Mouse (Mus musculus) embryonic stem cell, embryonic (primary cell): ENCODE measurements around the gene 1810010D01Rik.

Experiments
- CTCF ChIA-PET, 4 experiments: fragments of 300-600 bp in 2 of 4; fragments of 350-600 bp in 2 of 4; sonication (Branson Sonifier 250); formaldehyde crosslinking; loops; one replicate each; lab custom pipeline; 2022; ENCODE audit warnings: inconsistent platforms in 2 of 4; lab: Charles Lee
- POLR2A ChIA-PET, 4 experiments: fragments of 300-600 bp in 2 of 4; fragments of 350-600 bp in 2 of 4; sonication (Branson Sonifier 250); formaldehyde crosslinking; loops; one replicate each; lab custom pipeline; 2022; ENCODE audit warnings: antibody characterized with exemption in 4 of 4, inconsistent platforms in 1 of 4; lab: Charles Lee

The 1810010D01Rik gene

DNA sequence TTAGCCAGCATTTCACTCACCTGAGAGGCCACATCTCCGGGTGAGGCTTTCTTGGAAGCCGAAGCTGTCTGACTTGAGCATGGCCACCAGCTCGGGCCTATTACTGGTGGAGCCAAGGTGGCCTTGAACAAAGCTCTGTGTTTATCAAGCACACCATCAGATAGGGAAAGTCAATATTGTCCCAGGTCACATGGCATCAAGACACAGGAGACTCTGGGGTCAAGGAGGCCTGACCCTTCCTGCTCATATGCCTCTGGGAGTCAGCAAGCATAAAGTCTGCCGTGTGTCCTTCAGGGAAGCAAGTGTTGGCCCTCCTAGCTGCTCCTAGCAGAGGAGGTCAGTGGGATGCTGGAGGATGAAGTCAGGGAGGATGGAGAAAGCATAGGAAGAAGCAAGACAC is at the start of gene 1810010D01Rik:
Gene 1810010D01Rik (minus strand): TSS at position 114 of the 400 bp plus-strand sequence.
- ChIA-PET POLR2A (interaction anchor here in 1 of 4 experiments (0.5 kb wide), 1 partner anchor 69 kb away, joined by 3 read pairs; no protein-coding TSS in a partner anchor), CTCF (interaction anchor here in 2 of 4 experiments (0.5 to 0.6 kb wide), 3 partner anchors 9 to 351 kb away, joined by 3 to 12 read pairs (median 3); no protein-coding TSS in a partner anchor)

DNA sequence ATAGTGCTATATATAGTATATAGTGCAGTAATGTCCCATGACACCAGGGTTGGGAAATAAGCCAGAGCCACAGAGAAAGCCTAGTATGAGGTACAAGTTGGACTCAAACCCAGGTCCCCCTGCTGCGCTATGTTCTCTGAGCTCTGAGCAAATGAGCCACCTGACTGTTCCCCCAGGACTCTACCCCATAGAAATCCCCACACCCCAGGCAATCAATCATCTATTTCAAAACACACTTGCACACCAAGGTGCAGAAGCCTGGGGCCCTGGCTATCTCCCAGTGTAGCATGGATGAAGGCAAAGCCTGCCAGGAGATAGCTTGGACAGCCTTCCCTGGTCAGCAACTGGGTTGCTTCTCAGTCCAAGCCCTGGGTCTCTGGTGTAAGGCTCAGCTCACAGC is 48.2 kb upstream of the 1810010D01Rik start:
- ChIA-PET POLR2A (interaction anchor here in 2 of 4 experiments (0.5 to 2.3 kb wide), 3 partner anchors 62 to 315 kb away, joined by 3 to 6 read pairs (median 3); no protein-coding TSS in a partner anchor), CTCF (interaction anchor here in 1 of 4 experiments (1.2 kb wide), 1 partner anchor 28 kb away, joined by 4 read pairs; the partner anchor contains the start of gene Tpcn2)

DNA sequence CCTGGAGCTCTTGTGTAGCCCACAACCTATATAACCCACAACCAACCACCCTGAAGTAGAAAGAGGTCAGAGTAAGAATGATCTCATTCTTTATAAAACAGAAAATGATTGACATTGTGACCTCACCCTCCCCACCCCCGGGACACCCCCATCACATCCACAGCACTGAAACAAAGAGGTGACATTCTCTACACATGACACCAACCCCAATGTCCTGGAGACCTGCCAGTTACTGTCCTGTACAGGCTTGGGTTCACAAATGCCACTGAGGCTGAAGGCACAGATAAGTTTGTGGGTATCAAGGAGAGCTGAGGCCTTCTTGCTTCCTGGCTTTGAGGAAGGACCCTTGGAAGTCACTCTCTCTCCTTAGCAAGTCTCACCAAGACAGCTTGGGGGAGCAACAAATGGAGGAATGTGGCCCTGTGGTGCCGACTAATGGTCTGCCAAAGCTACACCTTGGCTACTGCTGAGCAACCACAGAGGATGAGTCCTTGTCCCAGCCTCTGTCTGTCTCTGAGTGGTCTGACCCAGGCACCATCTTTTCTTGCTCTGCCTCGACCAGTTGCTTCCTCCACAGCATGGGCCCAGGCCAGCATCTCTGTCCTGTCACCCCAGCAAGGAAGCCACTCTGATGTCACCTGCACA is 46.2 kb upstream of the 1810010D01Rik start:
- ChIA-PET CTCF (interaction anchor here in 3 of 4 experiments (0.7 to 3.5 kb wide), 11 partner anchors 13 to 346 kb away, joined by 3 to 29 read pairs (median 5); partner anchors contain the start of gene Tpcn2 (in 1 of the 3)), POLR2A (interaction anchor here in 3 of 4 experiments (0.9 to 2.8 kb wide), 8 partner anchors 10 to 30 kb away, joined by 3 to 16 read pairs (median 5); partner anchors contain the start of gene Tpcn2 (in 3 of the 3))

DNA sequence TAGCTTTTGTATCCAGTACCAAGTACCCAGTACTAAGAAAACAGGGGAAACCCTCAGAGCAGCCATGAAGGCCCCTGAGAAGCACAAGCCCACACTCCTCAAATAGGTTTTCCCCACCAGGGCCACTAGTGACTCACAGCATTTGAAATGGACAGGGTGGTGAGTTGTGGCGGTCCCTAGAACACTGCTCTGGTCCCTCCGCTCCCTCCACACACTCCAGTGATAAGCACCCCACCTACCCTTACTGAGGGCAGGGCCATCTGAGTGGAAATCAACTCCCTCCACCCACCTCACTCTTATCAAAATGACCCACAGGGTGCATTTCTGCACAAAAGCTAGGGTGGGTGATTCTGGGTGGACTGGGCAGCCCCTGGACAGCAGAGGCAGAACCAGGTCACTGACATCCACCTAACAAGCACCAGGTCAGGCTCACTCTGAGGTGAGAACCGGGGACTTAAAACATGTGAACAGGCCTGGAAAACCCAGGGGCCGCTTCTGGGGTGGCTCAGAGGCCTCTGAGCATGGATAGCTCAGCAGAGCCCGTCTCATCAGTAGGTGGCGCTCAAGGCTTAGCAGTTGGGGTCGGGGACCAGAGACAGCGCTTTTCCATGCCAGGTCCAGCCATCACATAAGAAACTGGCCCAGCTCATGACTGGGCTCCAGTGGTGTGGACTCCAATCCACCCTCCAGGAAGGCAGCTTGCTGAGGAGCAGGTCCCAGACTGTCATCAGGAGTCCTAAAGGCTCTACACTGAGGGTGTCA is 45.0 kb upstream of the 1810010D01Rik start:
- POLR2A ChIA-PET = interaction anchor here in 3 of 4 experiments (0.9 to 2.8 kb wide), 10 partner anchors 8 to 50 kb away, joined by 3 to 16 read pairs (median 4); partner anchors contain the start of gene Tpcn2 (in 3 of the 3)
- CTCF ChIA-PET = interaction anchor here (0.5 to 3.5 kb wide), 44 partner anchors 10 to 346 kb away, joined by 3 to 29 read pairs (median 4); partner anchors contain the start of genes Tpcn2 (in 4 of the 4), Mrgprf (in 2 of the 4) and LTO1 (in 1 of the 4)

DNA sequence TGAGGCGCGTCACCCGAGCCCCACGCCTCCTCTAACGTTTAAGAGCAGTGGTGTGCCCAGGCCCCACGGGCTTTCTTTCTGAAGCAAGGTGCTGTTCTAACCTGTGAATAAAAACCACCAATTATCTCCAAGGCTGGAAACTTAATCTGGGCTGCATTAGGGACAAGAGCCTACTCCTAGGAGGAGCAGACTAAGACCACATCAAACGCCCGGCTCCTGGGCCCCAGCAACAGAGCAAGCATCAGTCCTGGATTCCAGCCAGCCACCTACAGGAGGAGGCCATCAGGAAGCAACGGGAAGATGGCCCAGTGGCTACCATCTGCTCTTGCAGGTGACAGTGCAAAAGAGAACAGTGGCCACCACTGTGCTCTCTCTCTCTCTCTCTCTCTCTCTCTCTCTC is 42.3 kb upstream of the 1810010D01Rik start:
- CTCF ChIA-PET = interaction anchor here in 1 of 4 experiments (0.6 kb wide), 1 partner anchor 318 kb away, joined by 3 read pairs; no protein-coding TSS in a partner anchor
- POLR2A ChIA-PET = interaction anchor here in 1 of 4 experiments (1.0 kb wide), 1 partner anchor 310 kb away, joined by 3 read pairs; the partner anchor contains the start of gene Ccnd1

DNA sequence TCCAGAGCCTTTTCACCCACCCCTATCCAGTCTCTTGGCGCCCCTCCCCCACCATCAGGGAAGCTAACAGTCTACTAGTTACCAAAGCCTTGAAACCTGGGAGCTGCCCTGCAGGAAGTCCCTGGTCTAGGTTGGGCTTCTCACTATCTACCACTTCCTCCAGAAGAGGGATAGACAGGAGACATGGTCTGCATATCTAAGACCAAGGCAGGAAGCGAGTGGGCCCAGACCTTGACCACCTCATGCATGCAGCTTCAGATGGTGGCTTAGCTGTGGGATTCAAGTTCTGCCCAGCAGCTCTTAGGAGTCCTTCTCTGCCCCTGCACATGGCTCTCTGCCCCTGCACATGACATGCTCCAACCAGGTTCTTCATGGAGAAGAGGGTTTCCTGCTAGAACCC is 41.0 kb upstream of the 1810010D01Rik start:
- CTCF ChIA-PET = interaction anchor here in 3 of 4 experiments (1.0 to 1.7 kb wide), 3 partner anchors 38 to 317 kb away, joined by 3 read pairs; no protein-coding TSS in a partner anchor
- POLR2A ChIA-PET = interaction anchor here in 2 of 4 experiments (1.2 to 1.5 kb wide), 3 partner anchors 14 to 322 kb away, joined by 3 to 4 read pairs (median 3); partner anchors contain the start of gene Ccnd1 (in 1 of the 2)

DNA sequence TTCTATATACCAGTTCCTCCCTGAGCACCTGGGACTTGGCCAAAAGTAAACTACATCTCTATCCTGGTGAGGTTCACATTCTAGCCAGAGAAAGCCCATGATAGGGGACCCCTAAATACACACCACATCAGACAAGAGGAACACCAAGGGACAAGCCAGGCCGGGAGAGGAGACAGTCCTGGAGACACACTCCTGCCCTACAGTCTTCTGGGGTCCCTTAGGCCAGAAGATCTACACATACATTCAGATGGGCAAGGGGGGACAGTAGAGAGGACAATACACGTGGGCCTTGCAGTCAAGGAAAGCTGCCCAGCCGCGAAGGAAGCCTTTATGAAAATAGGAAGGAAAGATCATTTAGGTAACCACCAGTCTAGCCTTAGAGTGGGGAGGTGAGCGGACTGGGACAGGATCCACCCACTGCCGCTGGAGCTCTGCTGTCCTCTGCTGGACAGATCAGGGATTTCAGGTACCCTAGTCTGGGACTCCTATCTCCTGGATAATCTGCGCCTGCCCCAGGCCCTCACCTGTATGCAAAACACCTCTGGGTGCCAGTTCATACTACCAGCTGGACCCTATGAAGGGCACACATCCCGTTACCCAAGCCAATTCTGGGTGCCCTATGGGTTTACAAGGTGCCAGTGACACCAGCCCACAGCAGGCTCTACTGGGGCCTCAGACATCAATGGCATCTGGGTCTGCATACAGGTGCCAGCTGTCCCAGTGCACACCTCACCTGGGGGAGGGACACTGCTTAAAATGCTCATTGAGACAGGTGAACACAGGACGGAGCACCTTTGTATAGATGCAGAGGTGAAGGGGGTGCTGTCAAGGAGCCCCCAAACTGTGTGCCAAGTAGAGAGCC is 35.2 kb upstream of the 1810010D01Rik start:
- ChIA-PET CTCF (interaction anchor here (0.5 to 4.7 kb wide), 13 partner anchors 10 to 336 kb away, joined by 3 to 26 read pairs (median 4); partner anchors contain the start of gene Tpcn2 (in 2 of the 4)), POLR2A (interaction anchor here in 2 of 4 experiments (0.9 to 1.6 kb wide), 4 partner anchors 18 to 354 kb away, joined by 3 to 6 read pairs (median 4); partner anchors contain the start of gene Tpcn2 (in 1 of the 2))

DNA sequence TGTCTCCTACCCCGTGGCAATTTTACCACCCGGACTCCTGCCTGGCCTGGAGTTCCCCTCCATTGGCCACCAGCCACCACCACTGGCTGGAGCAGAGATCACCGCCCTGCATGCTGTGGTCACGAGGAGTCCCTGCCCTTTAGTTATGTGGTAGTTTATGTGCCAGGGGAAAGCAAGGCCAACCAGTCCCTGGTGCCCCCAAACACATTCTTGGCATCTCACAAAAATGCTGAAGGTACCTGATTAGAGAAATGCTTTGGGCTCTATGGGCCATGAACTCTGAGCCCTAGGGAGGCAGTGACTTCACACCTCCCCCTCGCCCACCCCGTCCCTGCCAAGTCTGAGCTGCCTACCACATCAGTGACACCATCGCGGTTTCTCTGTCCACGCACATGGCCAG is 34.1 kb upstream of the 1810010D01Rik start:
- CTCF ChIA-PET = interaction anchor here (0.9 to 4.7 kb wide), 8 partner anchors 11 to 335 kb away, joined by 3 to 26 read pairs (median 4); partner anchors contain the start of gene Tpcn2 (in 2 of the 4)
- POLR2A ChIA-PET = interaction anchor here in 2 of 4 experiments (1.1 to 1.6 kb wide), 4 partner anchors 42 to 353 kb away, joined by 3 to 4 read pairs (median 3); partner anchors contain the start of gene Tpcn2 (in 1 of the 2)

DNA sequence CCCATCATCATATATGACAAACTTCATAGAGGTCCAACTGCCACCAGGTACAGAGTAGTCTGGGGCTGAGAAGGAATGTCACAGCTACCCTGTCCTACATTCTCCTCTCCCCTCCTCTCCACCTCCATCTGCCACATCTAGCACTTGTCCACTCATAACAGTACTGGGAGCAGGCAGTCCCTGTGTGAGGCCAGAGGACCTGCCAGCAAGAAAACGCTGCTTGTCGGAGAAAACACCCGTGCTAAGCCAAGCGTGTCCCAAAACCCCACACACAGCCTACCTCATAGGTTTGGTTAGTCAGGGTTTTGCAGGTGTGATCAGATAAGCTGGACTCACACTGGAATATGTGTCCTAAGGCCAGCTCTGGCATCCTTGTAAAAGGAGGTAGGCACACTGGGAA is 33.0 kb upstream of the 1810010D01Rik start:
- CTCF ChIA-PET = interaction anchor here in 2 of 4 experiments (0.9 to 4.7 kb wide), 6 partner anchors 12 to 310 kb away, joined by 3 to 26 read pairs (median 4); no protein-coding TSS in a partner anchor
- POLR2A ChIA-PET = interaction anchor here in 1 of 4 experiments (0.7 to 1.2 kb wide), 6 partner anchors 10 to 305 kb away, joined by 3 to 7 read pairs (median 3); partner anchors contain the start of gene Ccnd1

DNA sequence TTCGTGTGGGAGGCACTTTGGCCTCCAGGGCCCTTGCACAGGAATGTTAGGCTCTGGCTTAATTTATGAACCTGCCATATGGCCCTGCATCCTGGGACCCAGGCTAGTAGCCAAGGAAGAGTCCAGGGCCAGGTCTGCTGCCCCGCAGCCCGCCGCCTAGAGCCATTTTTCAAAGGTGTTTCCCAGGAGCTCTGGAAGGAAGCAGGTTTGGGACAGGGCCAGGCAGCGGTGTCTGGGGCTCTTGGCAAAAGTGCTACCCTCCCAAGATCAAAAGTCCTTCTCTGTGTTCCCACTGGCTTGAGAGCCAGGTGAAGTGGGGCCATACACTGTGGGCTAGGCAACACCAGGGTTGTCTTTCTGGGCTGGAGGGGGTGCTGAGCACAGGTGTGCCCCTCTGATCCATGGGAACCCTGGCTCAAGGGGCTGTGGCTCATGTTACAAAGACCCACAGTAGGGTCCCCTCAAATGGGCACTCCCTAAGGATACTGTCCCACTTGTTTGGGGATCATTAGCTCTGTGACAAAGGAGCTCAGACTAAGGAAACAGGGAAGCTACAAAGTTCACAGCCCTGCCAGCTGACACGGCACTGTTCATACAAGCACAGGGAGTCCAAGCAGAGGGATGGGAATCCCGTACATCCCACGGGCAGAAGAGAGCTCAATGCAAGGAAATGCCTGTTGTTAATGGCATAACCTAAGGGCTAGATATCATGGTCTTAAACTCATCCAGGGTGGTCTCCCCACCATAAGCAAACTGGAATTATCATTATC is 32.0 kb upstream of the 1810010D01Rik start:
- POLR2A ChIA-PET = interaction anchor here in 1 of 4 experiments (0.6 to 1.2 kb wide), 6 partner anchors 13 to 483 kb away, joined by 3 to 4 read pairs (median 3); partner anchors contain the start of gene Ccnd1
- CTCF ChIA-PET = interaction anchor here in 3 of 4 experiments (0.6 to 2.1 kb wide), 9 partner anchors 13 to 1276 kb away, joined by 3 to 7 read pairs (median 3); no protein-coding TSS in a partner anchor

DNA sequence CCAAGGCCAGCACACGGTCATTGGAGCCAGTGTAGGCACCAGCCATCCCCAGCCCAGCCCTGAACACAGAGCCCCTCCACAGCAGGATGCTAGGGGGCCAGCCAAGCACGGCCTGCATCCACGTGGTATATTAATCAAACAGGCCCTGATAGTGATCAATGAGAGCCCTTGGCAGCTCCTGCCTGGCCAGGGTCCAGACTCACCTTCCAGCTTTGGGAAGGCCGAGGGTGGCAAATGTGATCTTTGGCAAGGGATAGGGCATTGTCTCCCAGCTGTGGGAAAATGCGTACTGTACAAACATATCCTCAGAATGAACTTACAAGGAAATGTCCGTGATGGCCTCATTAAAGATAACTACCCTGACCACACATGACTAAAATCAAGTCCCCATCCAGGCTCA is 31.2 kb upstream of the 1810010D01Rik start:
- POLR2A ChIA-PET = interaction anchor here in 2 of 4 experiments (0.6 to 1.5 kb wide), 4 partner anchors 22 to 297 kb away, joined by 3 to 4 read pairs (median 3); partner anchors contain the start of gene Mrgprd (in 1 of the 2)
- CTCF ChIA-PET = interaction anchor here in 1 of 4 experiments (1.0 to 2.1 kb wide), 2 partner anchors 308 to 312 kb away, joined by 3 to 7 read pairs; no protein-coding TSS in a partner anchor

DNA sequence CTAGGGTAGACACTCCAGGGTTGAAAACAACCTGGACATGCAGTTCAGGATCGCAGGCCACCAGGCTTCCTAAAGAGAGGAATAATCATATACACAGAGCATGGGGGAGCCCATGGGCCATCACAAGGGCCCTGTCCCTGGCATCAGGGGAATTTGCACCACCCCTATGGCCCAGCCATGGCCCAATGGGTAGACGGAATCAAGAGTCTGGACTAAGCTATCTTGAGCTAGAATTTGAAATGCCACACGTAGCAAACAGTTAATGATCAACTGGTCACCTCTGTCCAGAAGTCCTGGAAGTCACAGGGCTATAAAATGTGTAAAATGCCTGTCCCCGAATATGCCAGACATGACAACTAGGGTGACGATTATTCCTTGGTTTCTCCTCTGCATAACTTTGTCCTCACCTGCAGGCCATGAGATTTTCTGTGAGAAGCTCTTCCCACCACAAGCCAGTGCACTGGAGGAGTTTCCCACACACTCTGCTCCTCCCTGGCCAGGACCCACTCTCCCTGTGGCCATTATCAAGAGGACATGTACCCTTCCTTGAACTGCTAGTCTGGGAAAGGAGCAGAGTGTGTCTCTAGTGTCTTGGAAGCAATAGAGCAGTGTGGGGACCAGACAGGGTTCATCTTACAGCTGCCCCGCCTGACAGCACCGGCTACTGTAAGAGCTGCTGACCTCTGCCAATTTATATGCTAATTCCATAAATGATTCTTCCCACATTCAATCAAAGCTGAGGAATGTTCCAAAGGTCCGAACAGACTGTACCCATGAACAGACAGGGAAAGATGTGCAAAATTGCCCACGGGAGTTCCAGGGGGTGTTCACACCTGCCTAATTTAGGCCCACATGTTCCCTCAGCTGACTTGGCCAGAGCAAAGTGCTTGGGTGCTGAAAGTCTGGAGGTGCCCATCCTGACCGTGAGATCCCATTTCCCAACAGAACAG is 27.2 kb upstream of the 1810010D01Rik start:
- ChIA-PET POLR2A (interaction anchor here in 1 of 4 experiments (1.0 to 1.4 kb wide), 2 partner anchors 10 to 314 kb away, joined by 3 read pairs; no protein-coding TSS in a partner anchor), CTCF (interaction anchor here in 2 of 4 experiments (1.1 to 1.8 kb wide), 2 partner anchors 18 kb away, joined by 4 to 5 read pairs; no protein-coding TSS in a partner anchor)

DNA sequence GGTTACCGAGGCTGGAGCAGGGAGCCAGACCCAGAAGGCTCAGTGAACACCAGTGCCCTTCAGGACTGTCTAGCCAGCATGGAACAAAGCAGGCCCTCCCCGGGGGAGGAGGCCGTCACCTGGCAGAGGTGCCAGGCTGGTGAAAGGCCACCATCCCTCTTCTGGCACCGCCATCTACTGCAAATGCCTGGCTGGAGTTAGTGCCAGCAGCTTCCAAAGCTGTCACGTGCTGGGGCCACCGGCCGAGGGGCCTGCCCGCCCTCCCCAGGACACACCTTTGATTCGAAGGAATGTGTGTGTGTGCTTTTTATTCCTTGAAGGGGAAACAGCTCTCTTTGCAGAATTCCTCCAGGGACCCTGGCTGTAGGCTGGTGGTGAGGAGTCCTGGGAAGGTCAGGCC is 23.7 kb upstream of the 1810010D01Rik start:
- ChIA-PET POLR2A (interaction anchor here in 1 of 4 experiments (1.4 to 3.2 kb wide), 2 partner anchors 84 to 92 kb away, joined by 3 to 11 read pairs; no protein-coding TSS in a partner anchor), CTCF (no interaction called here)

DNA sequence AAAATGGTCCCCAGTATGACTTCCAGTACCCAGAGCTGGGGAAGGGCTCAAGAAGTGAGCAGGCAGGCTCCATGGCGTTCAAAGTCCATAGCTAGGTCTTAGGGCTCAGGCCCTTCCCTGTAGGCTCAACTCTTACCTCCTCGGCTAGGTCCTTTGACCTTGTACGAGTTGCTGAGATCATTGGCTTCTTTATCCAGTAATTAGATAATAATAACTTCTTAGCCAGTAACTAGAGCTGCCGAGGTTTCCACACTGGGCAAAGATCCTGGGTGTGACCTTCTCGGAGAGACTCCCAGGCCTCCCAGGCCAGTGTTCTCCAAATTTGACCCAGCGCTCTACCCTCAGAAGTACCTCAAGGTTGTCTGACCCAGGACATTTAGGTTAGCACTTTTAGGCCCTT is 18.7 kb upstream of the 1810010D01Rik start:
- ChIA-PET POLR2A (interaction anchor here in 1 of 4 experiments (0.7 to 1.0 kb wide), 2 partner anchors 11 to 14 kb away, joined by 3 read pairs; no protein-coding TSS in a partner anchor), CTCF (no interaction called here)
